Mouse (Mus musculus) megakaryocyte, embryonic 14.5 days (primary cell): ENCODE results near the gene Prpsap2.

Experiments
- FLI1 ChIP-seq: IDR thresholded peaks from 2 replicates; pipeline ENCODE4 v1.6.1; 2012; ENCODE audit warnings: low read length, inconsistent platforms, mixed read lengths
- GATA1 ChIP-seq: IDR thresholded peaks from 3 replicates; pipeline ENCODE4 v1.6.1; 2012; ENCODE audit warnings: mixed read lengths, low read length, inconsistent platforms, borderline replicate concordance

GRCm38 (mm10) chr11:61686906-61687453 lies 74.9 kb downstream of the Prpsap2 start:
- TF ChIP-seq GATA1 (no peak), FLI1 (no peak)
